Mouse (Mus musculus): ENCODE data around the gene Rpgrip1l. TPM values are rescaled to one million over a fixed set of nuclear protein-coding genes. Genes with fewer than 3 reads are reported as not detected.

Rpgrip1l gene
- total and polyA plus RNA-seq, 3 experiments, result 2.1 to 5.0 (median 3.8) TPM

DNA sequence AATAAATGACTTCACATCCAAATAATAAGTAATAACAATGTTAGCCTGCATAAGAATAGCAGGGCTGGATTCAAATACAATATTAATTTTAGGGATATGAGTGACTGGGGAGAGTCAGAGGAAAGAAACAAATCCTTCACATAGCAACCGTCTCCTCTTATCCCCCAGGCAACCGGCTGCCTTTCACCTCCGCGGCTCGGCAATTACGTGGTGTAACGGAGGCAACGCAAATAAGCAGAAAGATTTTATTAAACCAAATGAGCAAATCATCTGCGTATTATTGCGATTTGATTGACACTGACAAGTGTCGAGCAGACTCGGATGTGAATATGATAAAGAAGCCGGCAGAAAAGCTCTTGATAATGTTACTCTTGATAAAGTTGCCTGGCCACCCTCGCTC, 142.1 kb downstream of the Rpgrip1l start:
- no peak overlapping the region for H3K4me3 ChIP-seq (replicated peaks in 1 of 3; ENCODE audit: low read depth in 2 of 3, low read length in 2 of 3, poor library complexity in 1 of 3)
- H3K27ac ChIP-seq (ENCODE audit: insufficient read depth, low read depth), result no peak overlapping the region
- dilution Hi-C loops (cut with MboI; ENCODE audit: extremely low pct_ligation_motif_present, extremely low pct_unique_long_range_greater_than_20kb, low sequenced_read_pairs) (no loop called here), in situ Hi-C loops (cut with MboI; ENCODE audit: low pct_ligation_motif_present, low pct_unique_long_range_greater_than_20kb, low sequenced_read_pairs) (no loop called here)
- no peak for DNase-seq (ENCODE audit: extremely low read depth)
- H3K9me3 ChIP-seq (replicated peaks; ENCODE audit: low read length), result no peaks in the 10 kb centered on the region
- H3K9ac ChIP-seq (ENCODE audit: insufficient read depth, low read depth), result no peak overlapping the region
- H3K4me1 ChIP-seq (ENCODE audit: control insufficient read depth in 1 of 2, insufficient read depth in 2 of 2), result peaks cover 0 to 2% of the 10 kb centered on the region in 2 experiments; a peak in 1 of 4 replicates
- peaks cover 2% of the 10 kb centered on the region for H3K27me3 ChIP-seq (replicated peaks)
- no peaks in the 10 kb centered on the region for H3K36me3 ChIP-seq (replicated peaks in 1 of 2; ENCODE audit: control insufficient read depth in 1 of 2, insufficient read depth in 1 of 2, low read length in 1 of 2)
- no peaks in the 10 kb centered on the region for H3K79me2 ChIP-seq (replicated peaks; ENCODE audit: control insufficient read depth, extremely low read depth, insufficient read depth, poor library complexity, severe bottlenecking)
- no peak overlapping the region for H3K4me2 ChIP-seq (ENCODE audit: insufficient read depth, low read depth, poor library complexity, severe bottlenecking)
- TF ChIP-seq USF2 (conservative IDR thresholded peaks at IDR 0.05; ENCODE audit: low read depth, low read length) (no peak), POLR2AphosphoS2 (IDR thresholded peaks at IDR 0.05; ENCODE audit: low read depth, low read length) (no peak), SMC3 (IDR thresholded peaks at IDR 0.05; ENCODE audit: low read depth, low read length) (no peak), HCFC1 (IDR thresholded peaks at IDR 0.05; ENCODE audit: low read depth, low read length) (no peak), SIN3A (IDR thresholded peaks at IDR 0.05; ENCODE audit: low read length) (no peak), UBTF (IDR thresholded peaks at IDR 0.05; ENCODE audit: low read depth, low read length) (no peak), CHD1 (IDR thresholded peaks at IDR 0.05; ENCODE audit: low read depth, low read length) (no peak), ZKSCAN1 (IDR thresholded peaks at IDR 0.05; ENCODE audit: borderline replicate concordance, low read depth, low read length) (no peak), BHLHE40 (IDR thresholded peaks at IDR 0.05; ENCODE audit: low read depth, low read length) (no peak), MAFK (IDR thresholded peaks at IDR 0.05; ENCODE audit: insufficient replicate concordance, low read length) (no peak), RCOR1 (conservative IDR thresholded peaks at IDR 0.05; ENCODE audit: low read depth, low read length) (no peak), MYC (IDR thresholded peaks at IDR 0.05; ENCODE audit: low read depth, low read length) (no peak), MXI1 (IDR thresholded peaks at IDR 0.05; ENCODE audit: low read depth, low read length) (no peak), EP300 (IDR thresholded peaks at IDR 0.05; ENCODE audit: low read length) (no peak), KAT2A (IDR thresholded peaks at IDR 0.05; ENCODE audit: insufficient replicate concordance, low read length) (no peak), MAX (IDR thresholded peaks at IDR 0.05; ENCODE audit: low read length) (no peak), ZMIZ1 (IDR thresholded peaks at IDR 0.05; ENCODE audit: low read depth, low read length) (no peak)

DNA sequence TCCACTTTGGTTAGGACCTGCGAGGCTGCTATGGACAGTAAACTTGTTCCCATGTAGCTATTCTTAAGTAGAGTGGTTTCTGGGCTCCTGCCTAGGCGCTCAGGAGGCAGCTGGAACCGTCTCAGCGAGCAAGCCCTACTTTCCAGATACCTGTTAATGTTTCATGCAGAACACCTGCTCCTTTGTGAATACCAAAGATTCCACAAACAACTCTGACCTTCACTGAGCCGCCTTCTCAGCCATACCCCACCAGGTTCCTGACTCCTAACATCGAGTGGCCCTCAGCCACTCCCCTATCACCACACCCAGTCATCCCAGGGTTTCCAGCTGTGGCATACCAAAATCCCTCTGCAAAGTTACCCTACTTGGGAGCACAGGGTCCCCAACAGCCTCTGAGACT, 142.9 kb downstream of the Rpgrip1l start:
- H3K4me3 ChIP-seq (replicated peaks in 1 of 3; ENCODE audit: low read depth in 2 of 3, low read length in 2 of 3, poor library complexity in 1 of 3), result no peak overlapping the region
- peaks cover 0 to 2% of the 10 kb centered on the region in 2 experiments; a peak in 1 of 4 replicates for H3K4me1 ChIP-seq (ENCODE audit: control insufficient read depth in 1 of 2, insufficient read depth in 2 of 2)
- H3K79me2 ChIP-seq (replicated peaks; ENCODE audit: control insufficient read depth, extremely low read depth, insufficient read depth, poor library complexity, severe bottlenecking), result no peaks in the 10 kb centered on the region
- no peak for DNase-seq (ENCODE audit: extremely low read depth)
- no peak overlapping the region for H3K4me2 ChIP-seq (ENCODE audit: insufficient read depth, low read depth, poor library complexity, severe bottlenecking)
- H3K27me3 ChIP-seq (replicated peaks), result peaks cover 2% of the 10 kb centered on the region
- no peak overlapping the region for H3K9ac ChIP-seq (ENCODE audit: insufficient read depth, low read depth)
- no peak overlapping the region for H3K27ac ChIP-seq (ENCODE audit: insufficient read depth, low read depth)
- in situ Hi-C loops (cut with MboI; ENCODE audit: low pct_ligation_motif_present, low pct_unique_long_range_greater_than_20kb, low sequenced_read_pairs) (no loop called here), dilution Hi-C loops (cut with MboI; ENCODE audit: extremely low pct_ligation_motif_present, extremely low pct_unique_long_range_greater_than_20kb, low sequenced_read_pairs) (no loop called here)
- TF ChIP-seq USF1 (IDR thresholded peaks at IDR 0.05; ENCODE audit: low read depth, low read length) (no peak), POLR2A (IDR thresholded peaks at IDR 0.05; ENCODE audit: low read depth, low read length) (no peak), GABPA (IDR thresholded peaks at IDR 0.05; ENCODE audit: insufficient replicate concordance, low read depth, low read length) (no peak), RAD21 (IDR thresholded peaks at IDR 0.05; ENCODE audit: low read depth, low read length) (no peak), ELF1 (IDR thresholded peaks at IDR 0.05; ENCODE audit: low read depth, low read length) (no peak), POLR2AphosphoS2 (IDR thresholded peaks at IDR 0.05; ENCODE audit: low read depth, low read length) (no peak), JUND (conservative IDR thresholded peaks at IDR 0.05; ENCODE audit: low read depth, low read length) (no peak), BHLHE40 (IDR thresholded peaks at IDR 0.05; ENCODE audit: low read depth, low read length) (no peak), TBP (conservative IDR thresholded peaks at IDR 0.05; ENCODE audit: low read depth, low read length) (no peak), NRF1 (IDR thresholded peaks at IDR 0.05; ENCODE audit: low read depth, low read length) (no peak), MYC (IDR thresholded peaks at IDR 0.05; ENCODE audit: low read depth, low read length) (no peak), ZNF384 (IDR thresholded peaks at IDR 0.05; ENCODE audit: low read depth, low read length) (no peak), SMC3 (IDR thresholded peaks at IDR 0.05; ENCODE audit: low read depth, low read length) (no peak), EP300 (IDR thresholded peaks at IDR 0.05; ENCODE audit: low read length) (no peak), MAX (IDR thresholded peaks at IDR 0.05; ENCODE audit: low read length) (no peak)
- no peaks in the 10 kb centered on the region for H3K36me3 ChIP-seq (replicated peaks in 1 of 2; ENCODE audit: control insufficient read depth in 1 of 2, insufficient read depth in 1 of 2, low read length in 1 of 2)
- no peaks in the 10 kb centered on the region for H3K9me3 ChIP-seq (replicated peaks; ENCODE audit: low read length)

All from CH12.LX (cell line).